Mouse (Mus musculus): ENCODE data around the gene Trim17. TPM values are rescaled to one million over a fixed set of nuclear protein-coding genes. Genes with fewer than 3 reads are reported as not detected.
"Not testable (repeated sequence)": the region's sequence is repeated elsewhere in the genome, so short reads cannot be mapped to it uniquely, and the experiment has no call there.

The Trim17 gene
- polyA plus RNA-seq, 1 experiment from 2014 or later = 1.2 TPM

GRCm38 (mm10) chr11:58949480-58950431 lies 4.7 kb upstream of the Trim17 start:
- Histone ChIP-seq H3K4me3 (peak overlapping the region; percentile 58), H3K9me3 (replicated peaks) (no peaks in the 10 kb centered on the region), H3K36me3 (no peaks in the 10 kb centered on the region), H3K27ac (peak overlapping the region; percentile 99), H3K4me1 (peaks cover 27% of the 10 kb centered on the region), H3K9ac (peak overlapping the region; percentile 91), H3K27me3 (no peaks in the 10 kb centered on the region), H3K4me2 (replicated peaks) (peak overlapping the region; percentile 60)
- WGBS = 4% methylated on average over 20 of the region's 20 CpGs
- ATAC-seq (ENCODE audit: low FRiP score) = peak; percentile 36

- no peak overlapping the region for H3K4me3 ChIP-seq
- 73% methylated on average over 5 of the region's 5 CpGs for WGBS
- H3K4me1 ChIP-seq = peaks cover 32% of the 10 kb centered on the region
- no peaks in the 10 kb centered on the region for H3K36me3 ChIP-seq
- H3K27me3 ChIP-seq = no peaks in the 10 kb centered on the region
- H3K9me3 ChIP-seq (replicated peaks) = no peaks in the 10 kb centered on the region
- peak overlapping the region; percentile 60 for H3K4me2 ChIP-seq (replicated peaks)
- peak overlapping the region; percentile 99 for H3K27ac ChIP-seq
- peak overlapping the region; percentile 91; the same call in 1 of the 2 replicates for H3K9ac ChIP-seq
- ATAC-seq (ENCODE audit: low FRiP score) = no peak
Observed at GRCm38 (mm10) chr11:58951210-58951609, 3.3 kb upstream of the Trim17 start.

- Histone ChIP-seq H3K36me3 (0 out of 2 replicates have a peak, but pooled peaks cover 4% of the 10 kb centered on the region), H3K9ac (peak overlapping the region; percentile 90), H3K4me2 (replicated peaks) (peak overlapping the region; percentile 95), H3K27me3 (no peaks in the 10 kb centered on the region), H3K27ac (peak overlapping the region; percentile 99), H3K4me3 (peak overlapping the region; percentile 87), H3K9me3 (replicated peaks) (no peaks in the 10 kb centered on the region), H3K4me1 (peaks cover 47% of the 10 kb centered on the region)
- ATAC-seq (ENCODE audit: low FRiP score) = peak; percentile 33
- WGBS = under 1% methylated on average over 33 of the region's 33 CpGs
Observed at GRCm38 (mm10) chr11:58953351-58954169, 925 bp upstream of the Trim17 start.

GRCm38 (mm10) chr11:58954170-58954419 lies 390 bp upstream of the Trim17 start:
- ATAC-seq (ENCODE audit: low FRiP score); H3K9me3 ChIP-seq (replicated peaks); H3K36me3 ChIP-seq; H3K27me3 ChIP-seq: not testable (repeated sequence)
- peak overlapping the region; percentile 87 for H3K4me3 ChIP-seq
- peak overlapping the region; percentile 90 for H3K9ac ChIP-seq
- WGBS = 0% methylated on average over 13 of the region's 17 CpGs
- peak overlapping the region; percentile 99 for H3K27ac ChIP-seq
- H3K4me1 ChIP-seq = peaks cover 49% of the 10 kb centered on the region
- peak overlapping the region; percentile 95 for H3K4me2 ChIP-seq (replicated peaks)

DNA sequence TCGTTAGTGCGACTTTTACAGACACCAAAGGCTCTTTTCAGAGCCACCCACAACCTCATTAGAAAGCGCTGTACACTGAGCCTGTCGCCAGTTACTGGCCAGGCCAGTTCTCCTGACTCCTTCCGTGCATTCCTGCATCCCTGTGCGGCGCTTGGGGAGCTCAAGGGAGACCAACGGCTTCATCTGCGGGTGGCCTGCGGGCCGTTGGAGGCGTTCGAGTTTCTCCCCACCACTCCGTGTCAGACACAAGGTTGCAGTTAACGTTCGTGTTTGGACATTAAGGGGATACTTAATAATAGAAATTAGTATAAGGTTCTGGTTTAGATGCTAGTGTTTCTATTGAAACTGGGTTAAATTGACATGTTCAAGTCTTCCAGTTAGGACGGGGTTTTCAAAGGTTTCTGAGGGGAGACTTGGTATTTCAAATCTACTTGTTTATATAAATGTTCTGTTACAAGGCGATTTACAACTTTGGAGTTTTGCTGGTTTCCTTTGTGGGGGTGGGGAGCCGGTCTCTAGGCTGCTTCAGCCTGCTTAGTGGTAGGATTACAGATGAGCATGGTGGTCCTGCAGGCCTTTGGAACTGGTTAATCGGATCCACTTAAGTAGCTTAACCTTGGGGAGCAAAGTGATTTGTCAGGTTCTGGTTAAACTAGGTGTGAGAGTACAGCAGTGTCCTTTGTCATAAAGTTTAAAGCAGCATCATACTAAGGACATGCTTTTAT lies 820 bp downstream of the Trim17 start:
- no peak for ATAC-seq (ENCODE audit: low FRiP score)
- H3K27me3 ChIP-seq = no peaks in the 10 kb centered on the region
- H3K36me3 ChIP-seq = 0 out of 2 replicates have a peak, but pooled peaks cover 4% of the 10 kb centered on the region
- H3K9ac ChIP-seq = peak overlapping the region; percentile 91
- H3K4me2 ChIP-seq (replicated peaks) = peak overlapping the region; percentile 95
- H3K9me3 ChIP-seq (replicated peaks) = no peaks in the 10 kb centered on the region
- WGBS = 1% methylated on average over 20 of the region's 20 CpGs
- peak overlapping the region; percentile 99 for H3K27ac ChIP-seq
- peaks cover 54% of the 10 kb centered on the region for H3K4me1 ChIP-seq
- H3K4me3 ChIP-seq = peak overlapping the region; percentile 87

GRCm38 (mm10) chr11:58955868-58956257 lies 1.4 kb downstream of the Trim17 start:
- Histone ChIP-seq H3K36me3 (0 out of 2 replicates have a peak, but pooled peaks cover 4% of the 10 kb centered on the region), H3K27me3 (no peaks in the 10 kb centered on the region), H3K4me2 (replicated peaks) (peak overlapping the region; percentile 95), H3K9me3 (replicated peaks) (no peaks in the 10 kb centered on the region), H3K4me3 (peak overlapping the region; percentile 87), H3K4me1 (peaks cover 48% of the 10 kb centered on the region), H3K27ac (peak overlapping the region; percentile 99), H3K9ac (peak overlapping the region; percentile 91)
- 37% methylated on average over 8 of the region's 8 CpGs for WGBS
- no peak for ATAC-seq (ENCODE audit: low FRiP score)

- Histone ChIP-seq H3K4me2 (replicated peaks) (peak overlapping the region; percentile 95), H3K9me3 (replicated peaks) (peaks cover 4% of the 10 kb centered on the region; the same call in 1 of the 2 replicates), H3K9ac (peak overlapping the region; percentile 91), H3K27me3 (peaks cover 10% of the 10 kb centered on the region; the same call in 1 of the 2 replicates), H3K27ac (no peak overlapping the region), H3K4me3 (peak overlapping the region; percentile 87), H3K4me1 (peaks cover 42% of the 10 kb centered on the region), H3K36me3 (0 out of 2 replicates have a peak, but pooled peaks cover 4% of the 10 kb centered on the region)
- 90% methylated on average over 5 of the region's 5 CpGs for WGBS
- ATAC-seq (ENCODE audit: low FRiP score) = no peak
Observed at GRCm38 (mm10) chr11:58957226-58957914, 2.9 kb downstream of the Trim17 start.

- 87% methylated on average over 6 of the region's 6 CpGs for WGBS
- Histone ChIP-seq H3K4me2 (replicated peaks) (peak overlapping the region; percentile 21; the same call in 1 of the 2 replicates), H3K27me3 (peaks cover 18% of the 10 kb centered on the region)
Observed at GRCm38 (mm10) chr11:58958536-58958935, 4.1 kb downstream of the Trim17 start.

DNA sequence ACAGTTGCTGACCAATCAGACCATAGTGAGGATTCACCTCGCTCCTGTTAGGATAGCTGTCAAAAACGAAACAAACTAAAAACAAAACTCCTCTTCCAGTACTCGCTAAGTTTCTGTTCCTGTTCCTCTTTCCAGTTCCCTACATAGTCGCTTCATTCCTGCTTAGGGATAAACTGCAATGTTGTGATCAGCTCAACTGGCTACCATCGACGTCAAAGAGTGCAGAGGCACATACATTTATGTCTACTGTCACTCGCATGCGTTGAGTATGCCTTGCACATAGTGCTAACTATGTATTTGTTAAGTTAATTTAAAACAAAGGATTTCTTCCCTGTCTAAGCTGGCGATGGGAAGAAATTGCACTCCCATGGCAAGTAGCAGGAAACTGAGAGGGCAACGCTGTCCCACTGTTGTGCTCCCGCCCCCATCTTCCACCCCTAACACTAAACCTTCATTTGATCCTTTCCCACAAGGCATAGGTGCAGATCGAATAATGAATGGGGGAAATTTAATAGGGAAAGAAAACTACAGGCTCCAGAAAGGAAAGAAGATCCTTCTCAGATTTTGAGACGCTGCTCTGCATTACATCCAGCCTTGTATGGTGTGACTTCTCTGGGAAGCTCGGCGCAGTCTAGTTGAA lies 4.8 kb downstream of the Trim17 start:
- peak overlapping the region; percentile 53 for H3K4me2 ChIP-seq (replicated peaks)
- no peak for ATAC-seq (ENCODE audit: low FRiP score)
- peaks cover 4% of the 10 kb centered on the region; the same call in 1 of the 2 replicates for H3K9me3 ChIP-seq (replicated peaks)
- H3K27me3 ChIP-seq = peaks cover 18% of the 10 kb centered on the region
- peaks cover 41% of the 10 kb centered on the region for H3K4me1 ChIP-seq
- 38% methylated on average over 15 of the region's 15 CpGs for WGBS
- peak overlapping the region; percentile 77 for H3K27ac ChIP-seq
- peak overlapping the region; percentile 44 for H3K4me3 ChIP-seq
- H3K9ac ChIP-seq = peak overlapping the region; percentile 44; the same call in 1 of the 2 replicates
- H3K36me3 ChIP-seq = 0 out of 2 replicates have a peak, but pooled peaks cover 4% of the 10 kb centered on the region

More at GRCm38 (mm10) chr11:58958536-58958935, 4.1 kb downstream of the Trim17 start:
- H3K4me3 ChIP-seq = no peak overlapping the region
- no peak overlapping the region for H3K9ac ChIP-seq
- 0 out of 2 replicates have a peak, but pooled peaks cover 4% of the 10 kb centered on the region for H3K36me3 ChIP-seq
- no peak for ATAC-seq (ENCODE audit: low FRiP score)
- peaks cover 39% of the 10 kb centered on the region for H3K4me1 ChIP-seq
- H3K27ac ChIP-seq = no peak overlapping the region
- peaks cover 4% of the 10 kb centered on the region; the same call in 1 of the 2 replicates for H3K9me3 ChIP-seq (replicated peaks)

DNA sequence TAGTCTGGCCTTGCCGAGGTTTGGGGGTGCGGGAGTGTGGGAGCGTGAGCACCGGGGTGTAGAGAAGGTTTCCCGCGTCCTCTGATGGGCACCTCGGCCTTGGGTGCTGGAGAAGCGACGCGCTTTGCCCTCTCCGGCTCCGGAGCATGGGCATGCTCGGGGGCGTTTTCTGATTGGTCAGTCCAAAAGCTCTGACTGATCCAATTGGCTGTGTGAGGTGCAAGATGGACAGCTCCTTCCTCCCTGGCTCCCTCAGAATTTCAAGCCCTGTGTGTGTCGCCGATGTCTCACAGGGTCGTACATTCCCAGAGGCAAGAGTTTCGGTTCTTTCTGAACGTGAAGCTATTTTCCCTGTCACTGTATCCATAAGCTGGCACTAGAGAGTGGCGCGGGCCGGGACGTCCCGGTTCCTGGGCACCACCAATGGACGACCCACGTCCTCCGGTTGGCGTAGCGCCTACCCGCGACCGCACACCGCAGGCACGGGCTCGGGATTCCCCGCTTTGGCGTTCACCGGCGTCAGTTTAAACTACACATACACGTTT lies 5.5 kb downstream of the Trim17 start:
- peak overlapping the region; percentile 77 for H3K27ac ChIP-seq

More for the DNA sequence above, 5.5 kb downstream of the Trim17 start:
- H3K36me3 ChIP-seq = 0 out of 2 replicates have a peak, but pooled peaks cover 4% of the 10 kb centered on the region
- peak overlapping the region; percentile 44 for H3K9ac ChIP-seq
- 4% methylated on average over 40 of the region's 40 CpGs for WGBS
- peak; percentile 85 for ATAC-seq (ENCODE audit: low FRiP score)
- H3K27me3 ChIP-seq = peaks cover 18% of the 10 kb centered on the region
- H3K9me3 ChIP-seq (replicated peaks) = peaks cover 4% of the 10 kb centered on the region; the same call in 1 of the 2 replicates
- peak overlapping the region; percentile 53 for H3K4me2 ChIP-seq (replicated peaks)
- H3K4me3 ChIP-seq = peak overlapping the region; percentile 44
- peaks cover 45% of the 10 kb centered on the region for H3K4me1 ChIP-seq
